Mouse (Mus musculus) midbrain, embryonic 14.5 days (tissue): Measurements from ENCODE around the gene Fgfr3. TPM values are rescaled to one million over a fixed set of nuclear protein-coding genes. Genes with fewer than 3 reads are reported as not detected.
A peak's percentile ranks its signal among the peaks of the same experiment; 100 is the strongest.

Experiments
- ATAC-seq: fragments of 200-750 bp; cut with Nextera tagmentation; 2 replicates; pipeline ENCODE4 v1.8.0; 2017; ENCODE audit warnings: moderate number of reproducible peaks, moderate library complexity; ENCODE audit not compliant: low FRiP score, low TSS enrichment
- DNase-seq: peaks from one replicate; pipeline ENCODE4 v3.0.0-alpha.2; 2015
- H3K27ac ChIP-seq: fragments of 300-500 bp; sonication (generic); replicated peaks from 2 replicates; pipeline ENCODE4 v1.5.1; 2014; ENCODE audit warnings: mild to moderate bottlenecking, low read depth, low read length, moderate library complexity
- H3K27me3 ChIP-seq: fragments of 300-500 bp; sonication (generic); 2 replicates; pipeline ENCODE4 v1.6.1; 2014; ENCODE audit warnings: low read length, control low read depth, mixed read lengths; ENCODE audit not compliant: control insufficient read depth, insufficient read depth
- H3K36me3 ChIP-seq: fragments of 300-500 bp; sonication (generic); 2 replicates; pipeline ENCODE4 v1.6.1; 2014; ENCODE audit warnings: low read length, control low read depth; ENCODE audit not compliant: control insufficient read depth, insufficient read depth
- H3K4me1 ChIP-seq: fragments of 300-500 bp; sonication (generic); 2 replicates; pipeline ENCODE4 v1.6.1; 2014; ENCODE audit warnings: mild to moderate bottlenecking, antibody characterized with exemption, low read length, control low read depth; ENCODE audit not compliant: control insufficient read depth, insufficient read depth
- H3K4me2 ChIP-seq: fragments of 300-500 bp; sonication (generic); 2 replicates; pipeline ENCODE4 v1.6.1; 2014; ENCODE audit warnings: mild to moderate bottlenecking, low read length, moderate library complexity
- H3K4me3 ChIP-seq: fragments of 300-500 bp; sonication (generic); replicated peaks from 2 replicates; pipeline ENCODE4 v1.5.1; 2014; ENCODE audit warnings: low read depth, low read length
- H3K9ac ChIP-seq: fragments of 300-500 bp; sonication (generic); replicated peaks from 2 replicates; pipeline ENCODE4 v1.6.1; 2014; ENCODE audit warnings: mild to moderate bottlenecking, low read length, moderate library complexity
- H3K9me3 ChIP-seq: fragments of 300-500 bp; sonication (generic); 2 replicates; pipeline ENCODE4 v1.6.1; 2016; ENCODE audit warnings: low read length, control low read depth, mixed read lengths; ENCODE audit not compliant: control insufficient read depth
- WGBS: fragments of 180-500 bp; shearing (Covaris S2); extraction: QIAGEN DNeasy Blood & Tissue Kit; methylation state at CpG from one replicate; pipeline ENCODE4 v1.1.7; 2014; 5-methylcytosine and 5-hydroxymethylcytosine counted together
- polyA plus RNA-seq: library from polyadenylated mRNA; unstranded; fragments of >200 nt; fragmentation: Nextera tagmentation; extraction: Ambion mirVana; gene quantifications from 2 replicates; pipeline ENCODE4 v1.2.1, GENCODE M21; 2014

Gene Fgfr3
- polyA plus RNA-seq, 1 experiment from 2014 or later = 21.3 TPM

DNA sequence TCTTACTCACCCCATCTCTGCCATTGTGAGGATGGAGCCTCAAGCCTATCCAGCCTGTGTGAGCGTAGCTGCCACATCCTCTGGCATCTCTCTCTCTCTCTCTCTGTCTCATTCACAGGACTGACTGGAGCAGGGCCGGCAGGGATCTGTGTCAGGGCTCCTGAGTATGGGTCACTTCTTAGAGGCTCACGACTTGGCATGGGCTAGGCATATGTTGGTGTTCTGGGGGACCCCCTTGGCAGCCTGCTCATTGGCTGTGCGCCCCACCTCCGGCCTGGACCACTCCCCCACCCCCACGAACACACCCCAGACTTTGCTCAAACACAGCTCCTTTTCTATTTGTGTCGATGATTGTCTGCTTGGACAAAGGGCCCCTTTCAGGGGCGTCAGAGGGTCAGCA is 17.5 kb upstream of the Fgfr3 start:
- 17% methylated on average over 8 of the region's 8 CpGs for WGBS
- peaks cover 23% of the 10 kb centered on the region for H3K4me1 ChIP-seq
- H3K4me3 ChIP-seq = no peak overlapping the region
- H3K27me3 ChIP-seq = peaks cover 12% of the 10 kb centered on the region; the same call in 1 of the 2 replicates
- H3K27ac ChIP-seq = peak overlapping the region; percentile 57; the same call in 1 of the 2 replicates
- ATAC-seq (peak; percentile 51), DNase-seq (no peak)
- H3K9ac ChIP-seq = no peak overlapping the region
- H3K9me3 ChIP-seq = no peaks in the 10 kb centered on the region
- no peak overlapping the region for H3K4me2 ChIP-seq
- H3K36me3 ChIP-seq = no peaks in the 10 kb centered on the region

GRCm38 (mm10) chr5:33704945-33705611 is 16.4 kb upstream of the Fgfr3 start:
- H3K9me3 ChIP-seq = no peaks in the 10 kb centered on the region
- H3K27me3 ChIP-seq = peaks cover 12% of the 10 kb centered on the region; the same call in 1 of the 2 replicates
- no peak overlapping the region for H3K4me2 ChIP-seq
- H3K27ac ChIP-seq = peak overlapping the region; percentile 57; the same call in 1 of the 2 replicates
- DNase-seq (peak; percentile 71), ATAC-seq (peak; percentile 80)
- H3K9ac ChIP-seq = no peak overlapping the region
- no peaks in the 10 kb centered on the region for H3K36me3 ChIP-seq
- under 1% methylated on average over 11 of the region's 11 CpGs for WGBS
- H3K4me1 ChIP-seq = peaks cover 22% of the 10 kb centered on the region
- no peak overlapping the region for H3K4me3 ChIP-seq

DNA sequence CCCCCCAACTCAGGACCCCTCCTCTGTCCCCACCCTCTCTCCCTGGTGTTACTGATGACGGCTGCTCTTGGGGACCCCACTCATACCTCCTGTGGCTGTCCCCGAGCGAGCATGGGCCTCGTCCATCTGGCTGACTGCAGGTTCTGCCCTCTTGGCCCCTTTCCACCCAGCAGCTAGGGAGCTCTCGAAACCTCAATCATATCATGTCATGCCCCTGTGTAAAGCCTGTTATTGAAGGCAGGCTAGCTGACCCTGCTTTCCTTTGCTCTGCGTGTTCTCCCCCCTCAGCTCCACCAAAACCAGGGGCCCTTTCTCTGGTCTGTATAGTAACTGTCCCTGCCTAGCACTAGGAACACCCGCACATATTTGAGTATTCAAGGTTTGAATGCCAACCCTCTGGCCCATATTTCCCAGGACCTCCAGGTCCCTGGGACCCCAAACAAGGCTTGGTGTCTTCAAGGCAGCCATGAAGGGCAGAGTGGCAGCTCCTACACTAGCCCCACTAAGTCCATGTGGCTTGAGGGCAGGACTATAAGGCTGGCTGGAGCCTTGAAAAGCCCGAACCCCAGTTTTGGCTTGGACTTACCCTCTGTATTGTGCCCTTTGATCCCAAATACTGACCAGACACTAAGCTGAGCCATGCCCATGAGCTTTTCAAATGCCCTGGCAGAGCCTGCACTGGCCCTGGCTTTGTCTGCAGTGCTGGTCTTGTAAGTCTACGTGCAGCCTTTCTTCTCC is 15.7 kb upstream of the Fgfr3 start:
- Histone ChIP-seq H3K4me3 (no peak overlapping the region), H3K9me3 (no peaks in the 10 kb centered on the region), H3K36me3 (no peaks in the 10 kb centered on the region), H3K4me1 (peaks cover 18% of the 10 kb centered on the region), H3K4me2 (no peak overlapping the region), H3K9ac (no peak overlapping the region), H3K27me3 (peaks cover 12% of the 10 kb centered on the region; the same call in 1 of the 2 replicates), H3K27ac (peak overlapping the region; percentile 49)
- 9% methylated on average over 9 of the region's 9 CpGs for WGBS
- DNase-seq (no peak), ATAC-seq (peak; percentile 29; the same call in 1 of the 2 replicates)

GRCm38 (mm10) chr5:33706350-33706629 is 15.2 kb upstream of the Fgfr3 start:
- no peak overlapping the region for H3K4me3 ChIP-seq
- peaks cover 18% of the 10 kb centered on the region for H3K4me1 ChIP-seq
- DNase-seq = no peak
- H3K9me3 ChIP-seq = no peaks in the 10 kb centered on the region
- WGBS = 92% methylated on average over 1 of the region's 1 CpGs
- H3K27me3 ChIP-seq = peaks cover 9% of the 10 kb centered on the region; the same call in 1 of the 2 replicates
- no peak overlapping the region for H3K9ac ChIP-seq
- no peak overlapping the region for H3K4me2 ChIP-seq
- no peaks in the 10 kb centered on the region for H3K36me3 ChIP-seq
- no peak for ATAC-seq
- H3K27ac ChIP-seq = 0 out of 2 replicates have a peak overlapping the region, but pooled peaks have one; percentile 49

DNA sequence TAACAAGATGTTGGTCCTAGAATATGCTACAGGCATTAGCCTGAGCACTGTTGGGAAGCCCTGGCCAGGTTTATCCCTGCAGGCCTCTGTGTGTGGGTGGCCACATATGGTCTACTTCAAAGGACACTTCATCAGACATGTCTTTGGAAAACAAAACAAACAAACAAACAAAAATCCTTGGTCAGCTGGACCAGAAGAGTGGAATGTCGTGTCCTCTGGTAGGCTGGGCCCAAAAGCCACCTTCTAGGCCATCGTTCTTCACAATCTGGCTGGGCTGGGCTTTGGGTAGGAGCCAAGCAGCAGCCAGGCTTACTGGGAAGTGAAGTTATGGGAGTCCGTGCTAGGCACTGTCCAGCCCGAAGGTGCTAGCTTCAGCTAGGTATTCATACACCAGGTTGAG is 14.3 kb upstream of the Fgfr3 start:
- Histone ChIP-seq H3K4me2 (no peak overlapping the region), H3K9me3 (no peaks in the 10 kb centered on the region), H3K9ac (no peak overlapping the region), H3K36me3 (no peaks in the 10 kb centered on the region), H3K4me1 (peaks cover 18% of the 10 kb centered on the region), H3K27ac (no peak overlapping the region), H3K27me3 (peaks cover 4% of the 10 kb centered on the region; the same call in 1 of the 2 replicates), H3K4me3 (no peak overlapping the region)
- WGBS = 82% methylated on average over 4 of the region's 4 CpGs
- no peak for DNase-seq
- ATAC-seq = no peak

DNA sequence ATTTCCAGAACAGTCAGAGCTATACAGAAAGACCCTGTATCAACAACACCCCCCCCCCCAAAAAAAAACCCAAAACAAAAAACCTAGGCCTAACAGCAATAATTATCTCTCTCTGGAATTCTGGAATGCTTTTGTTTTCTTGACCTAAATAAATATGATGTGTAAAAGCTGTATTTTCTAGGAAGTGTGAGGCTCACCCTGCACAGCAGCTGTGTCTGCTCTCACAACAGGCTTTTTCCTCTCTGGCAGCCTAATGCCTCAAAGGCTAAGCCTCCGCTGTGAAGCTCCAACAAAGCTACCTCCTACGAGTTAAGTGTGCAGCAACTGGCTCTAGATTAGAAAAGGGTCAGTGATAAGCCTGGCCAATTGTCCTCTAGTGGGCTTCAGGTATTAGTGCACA is 12.4 kb upstream of the Fgfr3 start:
- no peaks in the 10 kb centered on the region for H3K9me3 ChIP-seq

GRCm38 (mm10) chr5:33712550-33712949 is 8.9 kb upstream of the Fgfr3 start:
- ATAC-seq = no peak

More for the DNA sequence above, 12.4 kb upstream of the Fgfr3 start:
- H3K27ac ChIP-seq = no peak overlapping the region
- 25% methylated on average over 2 of the region's 2 CpGs for WGBS
- no peak for ATAC-seq
- H3K36me3 ChIP-seq = no peaks in the 10 kb centered on the region
- H3K4me1 ChIP-seq = peaks cover 17% of the 10 kb centered on the region
- peaks cover 4% of the 10 kb centered on the region; the same call in 1 of the 2 replicates for H3K27me3 ChIP-seq
- H3K9ac ChIP-seq = no peak overlapping the region
- no peak overlapping the region for H3K4me3 ChIP-seq
- H3K4me2 ChIP-seq = no peak overlapping the region
- DNase-seq = no peak

DNA sequence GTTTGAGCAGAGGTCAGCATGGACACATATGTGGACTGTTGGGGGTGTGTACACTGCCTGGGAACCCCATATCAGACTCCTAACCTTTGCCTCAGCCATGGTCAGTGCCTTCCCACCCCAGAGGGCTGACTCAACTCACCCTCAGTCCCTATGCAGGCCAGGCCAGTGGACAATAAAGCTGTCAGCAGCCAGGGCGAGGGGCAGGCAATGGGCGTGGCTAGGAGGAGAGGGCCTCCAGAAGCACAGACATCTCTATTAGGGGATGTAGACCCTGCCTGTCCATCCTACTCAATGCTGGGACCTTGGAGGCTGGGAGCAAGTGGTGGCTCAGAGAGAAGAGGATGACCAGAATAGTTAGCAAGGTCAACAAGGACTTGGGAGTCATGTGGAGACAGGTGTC is 6.3 kb upstream of the Fgfr3 start:
- 17% methylated on average over 2 of the region's 2 CpGs for WGBS
- H3K4me3 ChIP-seq = no peak overlapping the region
- DNase-seq (no peak), ATAC-seq (no peak)
- H3K27ac ChIP-seq = no peak overlapping the region
- H3K27me3 ChIP-seq = peaks cover 10% of the 10 kb centered on the region; the same call in 1 of the 2 replicates
- H3K9ac ChIP-seq = no peak overlapping the region
- H3K4me1 ChIP-seq = no peaks in the 10 kb centered on the region
- no peaks in the 10 kb centered on the region for H3K9me3 ChIP-seq
- no peak overlapping the region for H3K4me2 ChIP-seq
- no peaks in the 10 kb centered on the region for H3K36me3 ChIP-seq

More at GRCm38 (mm10) chr5:33712550-33712949, 8.9 kb upstream of the Fgfr3 start:
- no peak overlapping the region for H3K27ac ChIP-seq
- H3K9me3 ChIP-seq = no peaks in the 10 kb centered on the region
- H3K27me3 ChIP-seq = peaks cover 7% of the 10 kb centered on the region; the same call in 1 of the 2 replicates
- H3K4me3 ChIP-seq = no peak overlapping the region
- 75% methylated on average over 2 of the region's 2 CpGs for WGBS
- no peaks in the 10 kb centered on the region for H3K4me1 ChIP-seq
- H3K36me3 ChIP-seq = no peaks in the 10 kb centered on the region
- DNase-seq = no peak
- H3K9ac ChIP-seq = no peak overlapping the region
- no peak overlapping the region for H3K4me2 ChIP-seq
